Mouse (Mus musculus): ENCODE data around the gene Cdpf1.

DNA sequence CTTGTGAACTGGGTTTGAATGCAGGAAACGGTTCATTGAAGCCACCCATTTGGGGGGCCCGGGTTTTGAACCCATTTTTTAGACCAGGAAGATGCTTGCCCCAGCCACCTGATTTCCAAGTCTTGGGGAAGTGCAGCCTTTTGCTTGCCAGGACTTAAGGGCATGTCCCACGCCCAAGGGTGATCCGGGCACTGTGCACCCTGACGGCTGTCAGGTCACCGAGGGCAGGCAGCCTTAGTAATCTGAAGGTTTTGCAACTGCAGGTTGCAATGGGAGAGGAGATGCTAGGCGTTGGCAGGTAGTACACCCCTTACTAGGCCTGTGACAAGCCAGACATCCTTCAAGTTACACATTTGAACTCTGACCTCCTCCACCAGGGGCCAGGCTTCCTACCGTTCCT lies 21.1 kb upstream of the Cdpf1 start:
- TF ChIP-seq CTCF (conservative IDR thresholded peaks at IDR 0.05; ENCODE audit: low read length) (no peak), NANOG (IDR thresholded peaks at IDR 0.05; ENCODE audit: borderline replicate concordance, low read length) (no peak)

Measured in E14TG2a.4 (cell line).